Mouse (Mus musculus): ENCODE measurements at regions not wholly inside any gene's neighbourhood (a gene's known extent, or its start where the extent isn't known, plus 50 kb on each side); places are given as distances from the start of the nearest gene placed in this dataset.

- ATAC-seq (ENCODE audit: low FRiP score) (no peak), DNase-seq (ENCODE audit: low spot score, missing footprints) (no peak)
- no peak overlapping the region for H3K9ac ChIP-seq (ENCODE audit: low read length)
- no peaks in the 10 kb centered on the region for H3K36me3 ChIP-seq (ENCODE audit: control insufficient read depth, insufficient read depth, low read length)
- 95% methylated on average over 3 of the region's 3 CpGs for WGBS
- no peak overlapping the region for H3K4me2 ChIP-seq
- no peaks in the 10 kb centered on the region for H3K4me1 ChIP-seq (ENCODE audit: control insufficient read depth, insufficient read depth, low read length)
- no peaks in the 10 kb centered on the region for H3K27me3 ChIP-seq (ENCODE audit: control insufficient read depth, insufficient read depth, low read length)
- no peaks in the 10 kb centered on the region for H3K9me3 ChIP-seq (ENCODE audit: control insufficient read depth, low read length)
- H3K27ac ChIP-seq (ENCODE audit: low read depth, low read length): no peak overlapping the region
- H3K4me3 ChIP-seq (ENCODE audit: low read depth, low read length): no peak overlapping the region
These were observed 181.4 kb upstream of the Igfbp7 start for GRCm38 (mm10) chr5:77589252-77589651.

GRCm38 (mm10) chr5:77581702-77582101, 173.9 kb upstream of the Igfbp7 start:
- no peaks in the 10 kb centered on the region for H3K9me3 ChIP-seq (ENCODE audit: control insufficient read depth, low read length)
- ATAC-seq (ENCODE audit: low FRiP score) (no peak), DNase-seq (ENCODE audit: low spot score, missing footprints) (no peak)
- no peaks in the 10 kb centered on the region for H3K36me3 ChIP-seq (ENCODE audit: control insufficient read depth, insufficient read depth, low read length)
- H3K4me3 ChIP-seq (ENCODE audit: low read depth, low read length): no peak overlapping the region
- no peak overlapping the region for H3K4me2 ChIP-seq
- peaks cover 8% of the 10 kb centered on the region; the same call in 1 of the 2 replicates for H3K4me1 ChIP-seq (ENCODE audit: control insufficient read depth, insufficient read depth, low read length)
- no peak overlapping the region for H3K9ac ChIP-seq (ENCODE audit: low read length)
- H3K27me3 ChIP-seq (ENCODE audit: control insufficient read depth, insufficient read depth, low read length): no peaks in the 10 kb centered on the region
- no peak overlapping the region for H3K27ac ChIP-seq (ENCODE audit: low read depth, low read length)
- WGBS: 77% methylated on average over 6 of the region's 6 CpGs

- DNase-seq (ENCODE audit: low spot score, missing footprints): no peak
- peak; percentile 60 for ATAC-seq (ENCODE audit: low FRiP score)
- H3K4me1 ChIP-seq (ENCODE audit: control insufficient read depth, insufficient read depth, low read length): peaks cover 8% of the 10 kb centered on the region; the same call in 1 of the 2 replicates
- 64% methylated on average over 6 of the region's 6 CpGs for WGBS
- no peaks in the 10 kb centered on the region for H3K36me3 ChIP-seq (ENCODE audit: control insufficient read depth, insufficient read depth, low read length)
- H3K4me3 ChIP-seq (ENCODE audit: low read depth, low read length): no peak overlapping the region
- no peak overlapping the region for H3K9ac ChIP-seq (ENCODE audit: low read length)
- H3K4me2 ChIP-seq: no peak overlapping the region
- no peak overlapping the region for H3K27ac ChIP-seq (ENCODE audit: low read depth, low read length)
- no peaks in the 10 kb centered on the region for H3K9me3 ChIP-seq (ENCODE audit: control insufficient read depth, low read length)
- H3K27me3 ChIP-seq (ENCODE audit: control insufficient read depth, insufficient read depth, low read length): no peaks in the 10 kb centered on the region
These were observed 173.3 kb upstream of the Igfbp7 start for GRCm38 (mm10) chr5:77581106-77581638.

GRCm38 (mm10) chr5:77579826-77580745, 172.2 kb upstream of the Igfbp7 start:
- H3K4me2 ChIP-seq: no peak overlapping the region
- no peak for DNase-seq (ENCODE audit: low spot score, missing footprints)

GRCm38 (mm10) chr5:77576881-77577280, 169.0 kb upstream of the Igfbp7 start:
- Histone ChIP-seq H3K9ac (ENCODE audit: low read length) (no peak overlapping the region), H3K4me3 (ENCODE audit: low read depth, low read length) (no peak overlapping the region), H3K27ac (ENCODE audit: low read depth, low read length) (no peak overlapping the region), H3K4me2 (no peak overlapping the region), H3K4me1 (ENCODE audit: control insufficient read depth, insufficient read depth, low read length) (peaks cover 8% of the 10 kb centered on the region; the same call in 1 of the 2 replicates), H3K27me3 (ENCODE audit: control insufficient read depth, insufficient read depth, low read length) (no peaks in the 10 kb centered on the region), H3K36me3 (ENCODE audit: control insufficient read depth, insufficient read depth, low read length) (no peaks in the 10 kb centered on the region), H3K9me3 (ENCODE audit: control insufficient read depth, low read length) (no peaks in the 10 kb centered on the region)
- WGBS: 89% methylated on average over 5 of the region's 5 CpGs
- ATAC-seq (ENCODE audit: low FRiP score) (no peak), DNase-seq (ENCODE audit: low spot score, missing footprints) (no peak)

More at GRCm38 (mm10) chr5:77579826-77580745, 172.2 kb upstream of the Igfbp7 start:
- Histone ChIP-seq H3K36me3 (ENCODE audit: control insufficient read depth, insufficient read depth, low read length) (no peaks in the 10 kb centered on the region), H3K9me3 (ENCODE audit: control insufficient read depth, low read length) (no peaks in the 10 kb centered on the region), H3K4me3 (ENCODE audit: low read depth, low read length) (no peak overlapping the region), H3K9ac (ENCODE audit: low read length) (no peak overlapping the region), H3K27me3 (ENCODE audit: control insufficient read depth, insufficient read depth, low read length) (no peaks in the 10 kb centered on the region), H3K27ac (ENCODE audit: low read depth, low read length) (no peak overlapping the region), H3K4me1 (ENCODE audit: control insufficient read depth, insufficient read depth, low read length) (peaks cover 8% of the 10 kb centered on the region; the same call in 1 of the 2 replicates)
- peak; percentile 58 for ATAC-seq (ENCODE audit: low FRiP score)
- 50% methylated on average over 20 of the region's 20 CpGs for WGBS

GRCm38 (mm10) chr5:77575780-77576179, 167.9 kb upstream of the Igfbp7 start:
- Histone ChIP-seq H3K27ac (ENCODE audit: low read depth, low read length) (no peak overlapping the region), H3K36me3 (ENCODE audit: control insufficient read depth, insufficient read depth, low read length) (no peaks in the 10 kb centered on the region), H3K4me1 (ENCODE audit: control insufficient read depth, insufficient read depth, low read length) (peaks cover 4% of the 10 kb centered on the region; the same call in 1 of the 2 replicates), H3K4me2 (no peak overlapping the region), H3K27me3 (ENCODE audit: control insufficient read depth, insufficient read depth, low read length) (no peaks in the 10 kb centered on the region), H3K9ac (ENCODE audit: low read length) (no peak overlapping the region), H3K4me3 (ENCODE audit: low read depth, low read length) (no peak overlapping the region), H3K9me3 (ENCODE audit: control insufficient read depth, low read length) (no peaks in the 10 kb centered on the region)
- no peak for DNase-seq (ENCODE audit: low spot score, missing footprints)
- no peak for ATAC-seq (ENCODE audit: low FRiP score)
- 88% methylated on average over 8 of the region's 8 CpGs for WGBS

- DNase-seq (ENCODE audit: low spot score, missing footprints) (peak; percentile 75), ATAC-seq (ENCODE audit: low FRiP score) (no peak)
- H3K4me3 ChIP-seq (ENCODE audit: low read depth, low read length): no peak overlapping the region
- H3K27ac ChIP-seq (ENCODE audit: low read depth, low read length): no peak overlapping the region
- H3K9me3 ChIP-seq (ENCODE audit: control insufficient read depth, low read length): no peaks in the 10 kb centered on the region
- no peaks in the 10 kb centered on the region for H3K4me1 ChIP-seq (ENCODE audit: control insufficient read depth, insufficient read depth, low read length)
- no peak overlapping the region for H3K9ac ChIP-seq (ENCODE audit: low read length)
- WGBS: 69% methylated on average over 9 of the region's 9 CpGs
- H3K36me3 ChIP-seq (ENCODE audit: control insufficient read depth, insufficient read depth, low read length): no peaks in the 10 kb centered on the region
- H3K4me2 ChIP-seq: no peak overlapping the region
- no peaks in the 10 kb centered on the region for H3K27me3 ChIP-seq (ENCODE audit: control insufficient read depth, insufficient read depth, low read length)
These were observed 162.5 kb upstream of the Igfbp7 start for GRCm38 (mm10) chr5:77570364-77570763.

GRCm38 (mm10) chr5:77568121-77568520, 160.3 kb upstream of the Igfbp7 start:
- Histone ChIP-seq H3K9ac (ENCODE audit: low read length) (no peak overlapping the region), H3K9me3 (ENCODE audit: control insufficient read depth, low read length) (no peaks in the 10 kb centered on the region), H3K4me2 (no peak overlapping the region), H3K4me3 (ENCODE audit: low read depth, low read length) (no peak overlapping the region), H3K36me3 (ENCODE audit: control insufficient read depth, insufficient read depth, low read length) (no peaks in the 10 kb centered on the region), H3K4me1 (ENCODE audit: control insufficient read depth, insufficient read depth, low read length) (no peaks in the 10 kb centered on the region), H3K27ac (ENCODE audit: low read depth, low read length) (no peak overlapping the region), H3K27me3 (ENCODE audit: control insufficient read depth, insufficient read depth, low read length) (no peaks in the 10 kb centered on the region)
- WGBS: 85% methylated on average over 5 of the region's 5 CpGs
- DNase-seq (ENCODE audit: low spot score, missing footprints): no peak
- ATAC-seq (ENCODE audit: low FRiP score): no peak

GRCm38 (mm10) chr5:77552580-77552979, 144.7 kb upstream of the Igfbp7 start:
- H3K36me3 ChIP-seq (ENCODE audit: control insufficient read depth, insufficient read depth, low read length): no peaks in the 10 kb centered on the region
- H3K4me3 ChIP-seq (ENCODE audit: low read depth, low read length): no peak overlapping the region
- no peaks in the 10 kb centered on the region; the same call in none of the 2 replicates for H3K27me3 ChIP-seq (ENCODE audit: control insufficient read depth, insufficient read depth, low read length)
- WGBS: 66% methylated on average over 5 of the region's 5 CpGs
- no peaks in the 10 kb centered on the region for H3K4me1 ChIP-seq (ENCODE audit: control insufficient read depth, insufficient read depth, low read length)
- H3K4me2 ChIP-seq: no peak overlapping the region
- no peak for DNase-seq (ENCODE audit: low spot score, missing footprints)
- H3K9me3 ChIP-seq (ENCODE audit: control insufficient read depth, low read length): no peaks in the 10 kb centered on the region
- ATAC-seq (ENCODE audit: low FRiP score): no peak
- no peak overlapping the region for H3K27ac ChIP-seq (ENCODE audit: low read depth, low read length)
- no peak overlapping the region for H3K9ac ChIP-seq (ENCODE audit: low read length)
